Mouse (Mus musculus) kidney, postnatal 14 days (tissue): Measurements from ENCODE around the gene Cep55.

Experiments
- DNase-seq: peaks from one replicate; pipeline ENCODE4 v3.0.0; 2022; ENCODE audit warnings: mixed read lengths

Cep55 gene

GRCm38 (mm10) chr19:38054720-38055192, at the start of gene Cep55:
Gene Cep55 (plus strand): TSS chr19:38055011.
- DNase-seq, result peak; percentile 98

- no peak for DNase-seq
Measured at GRCm38 (mm10) chr19:38011379-38011778, 43.4 kb upstream of the Cep55 start.

GRCm38 (mm10) chr19:38014443-38014842, 40.4 kb upstream of the Cep55 start:
- DNase-seq, result no peak

- peak; percentile 81 for DNase-seq
Measured at GRCm38 (mm10) chr19:38015180-38015872, 39.5 kb upstream of the Cep55 start.

GRCm38 (mm10) chr19:38015873-38016254, 38.9 kb upstream of the Cep55 start:
- DNase-seq, result no peak

- no peak for DNase-seq
Measured at GRCm38 (mm10) chr19:38022710-38023109, 32.1 kb upstream of the Cep55 start.

- no peak for DNase-seq
Measured at GRCm38 (mm10) chr19:38023603-38024002, 31.2 kb upstream of the Cep55 start.

GRCm38 (mm10) chr19:38025254-38026041, 29.4 kb upstream of the Cep55 start:
- peak; percentile 86 for DNase-seq

- DNase-seq, result peak; percentile 64
Measured at GRCm38 (mm10) chr19:38026211-38026624, 28.6 kb upstream of the Cep55 start.

GRCm38 (mm10) chr19:38027389-38027788, 27.4 kb upstream of the Cep55 start:
- DNase-seq, result no peak

- peak; percentile 76 for DNase-seq
Measured at GRCm38 (mm10) chr19:38027881-38028521, 26.8 kb upstream of the Cep55 start.

- DNase-seq, result no peak
Measured at GRCm38 (mm10) chr19:38029292-38029691, 25.5 kb upstream of the Cep55 start.

- peak; percentile 48 for DNase-seq
Measured at GRCm38 (mm10) chr19:38029871-38030270, 24.9 kb upstream of the Cep55 start.

GRCm38 (mm10) chr19:38030673-38031137, 24.1 kb upstream of the Cep55 start:
- peak; percentile 82 for DNase-seq

- DNase-seq, result no peak
Measured at GRCm38 (mm10) chr19:38031144-38031543, 23.7 kb upstream of the Cep55 start.

- no peak for DNase-seq
Measured at GRCm38 (mm10) chr19:38032993-38033734, 21.6 kb upstream of the Cep55 start.

- no peak for DNase-seq
Measured at GRCm38 (mm10) chr19:38033735-38034057, 21.1 kb upstream of the Cep55 start.

- DNase-seq, result no peak
Measured at GRCm38 (mm10) chr19:38034696-38035095, 20.1 kb upstream of the Cep55 start.

- no peak for DNase-seq
Measured at GRCm38 (mm10) chr19:38035766-38036165, 19.0 kb upstream of the Cep55 start.

GRCm38 (mm10) chr19:38038267-38038666, 16.5 kb upstream of the Cep55 start:
- peak; percentile 48 for DNase-seq

- peak; percentile 72 for DNase-seq
Measured at GRCm38 (mm10) chr19:38042261-38042722, 12.5 kb upstream of the Cep55 start.

GRCm38 (mm10) chr19:38043281-38043981, 11.4 kb upstream of the Cep55 start, which contains the start of gene Myof:
Gene Myof (minus strand): TSS chr19:38043577.
- peak; percentile 78 for DNase-seq
